Mouse (Mus musculus): ENCODE results near the gene Abhd17c. TPM values are rescaled to one million over a fixed set of nuclear protein-coding genes. Genes with fewer than 3 reads are reported as not detected.
A peak's percentile ranks its signal among the peaks of the same experiment; 100 is the strongest.

Gene Abhd17c
- polyA plus RNA-seq, 1 experiment from 2014 or later = 63.0 TPM

- H3K27me3 ChIP-seq (ENCODE audit: control insufficient read depth, insufficient read depth, low read length) = no peaks in the 10 kb centered on the region
- H3K4me2 ChIP-seq (replicated peaks) = no peak overlapping the region
- ATAC-seq (ENCODE audit: low FRiP score) = no peak
- no peak overlapping the region for H3K9ac ChIP-seq
- no peak overlapping the region for H3K27ac ChIP-seq
- no peaks in the 10 kb centered on the region for H3K4me1 ChIP-seq (replicated peaks; ENCODE audit: control insufficient read depth, insufficient read depth, low read length)
- DNase-seq (ENCODE audit: low spot score) = no peak
- 69% methylated on average over 6 of the region's 6 CpGs for WGBS
- no peak overlapping the region for H3K4me3 ChIP-seq (replicated peaks; ENCODE audit: low read length)
- no peaks in the 10 kb centered on the region for H3K36me3 ChIP-seq (replicated peaks; ENCODE audit: control insufficient read depth, insufficient read depth)
- no peaks in the 10 kb centered on the region for H3K9me3 ChIP-seq (ENCODE audit: control insufficient read depth, low read length)
Measured at GRCm38 (mm10) chr7:84096501-84096900, 55.2 kb downstream of the Abhd17c start.

DNA sequence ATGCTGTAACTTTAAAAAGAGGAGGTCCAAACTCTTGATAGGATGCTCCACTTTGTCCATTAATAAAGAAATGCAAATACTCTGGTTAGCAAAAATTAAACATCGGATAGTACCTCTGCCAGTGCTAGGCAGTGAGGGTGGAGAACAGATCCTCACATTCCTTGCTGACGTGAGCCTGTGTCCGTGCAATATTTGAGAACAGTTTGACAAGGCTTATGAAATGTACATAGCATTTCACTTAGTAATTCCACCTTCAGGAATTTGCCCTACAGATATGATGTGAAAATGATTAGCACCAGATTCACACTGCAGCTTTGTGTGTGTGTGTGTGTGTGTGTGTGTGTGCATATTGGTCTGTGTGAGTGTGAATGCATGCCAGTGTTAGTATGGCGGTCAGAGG, 60.9 kb downstream of the Abhd17c start:
- ATAC-seq (ENCODE audit: low FRiP score) (no peak), DNase-seq (ENCODE audit: low spot score) (no peak)
- 81% methylated on average over 4 of the region's 4 CpGs for WGBS
- peaks cover 4% of the 10 kb centered on the region; the same call in 1 of the 2 replicates for H3K4me1 ChIP-seq (replicated peaks; ENCODE audit: control insufficient read depth, insufficient read depth, low read length)
- no peak overlapping the region for H3K4me2 ChIP-seq (replicated peaks)
- H3K27me3 ChIP-seq (ENCODE audit: control insufficient read depth, insufficient read depth, low read length) = peaks cover 7% of the 10 kb centered on the region; the same call in 1 of the 2 replicates
- no peak overlapping the region for H3K9ac ChIP-seq
- no peaks in the 10 kb centered on the region for H3K36me3 ChIP-seq (replicated peaks; ENCODE audit: control insufficient read depth, insufficient read depth)
- no peak overlapping the region for H3K4me3 ChIP-seq (replicated peaks; ENCODE audit: low read length)
- no peaks in the 10 kb centered on the region for H3K9me3 ChIP-seq (ENCODE audit: control insufficient read depth, low read length)
- H3K27ac ChIP-seq = no peak overlapping the region

DNA sequence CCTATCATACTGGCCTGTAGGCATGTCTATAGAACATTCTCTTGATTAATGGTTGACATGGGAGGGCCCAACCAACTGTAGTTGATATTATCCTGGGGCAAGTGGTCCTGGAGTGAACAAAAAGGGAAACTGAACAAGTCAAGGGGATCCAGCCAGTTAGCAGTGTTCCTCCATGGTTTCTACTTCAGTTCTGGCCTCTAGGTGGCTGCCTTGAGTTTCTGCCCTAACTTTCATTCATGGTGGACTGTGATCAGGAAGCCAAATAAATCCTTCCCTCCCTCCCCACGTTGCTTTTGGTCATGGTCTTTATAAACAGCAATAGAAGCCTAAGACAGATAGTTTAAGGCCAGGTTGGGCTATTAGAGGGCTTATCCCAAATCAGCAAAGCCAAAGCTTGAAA, 61.9 kb downstream of the Abhd17c start:
- DNase-seq (ENCODE audit: low spot score) = no peak
- peaks cover 18% of the 10 kb centered on the region for H3K27me3 ChIP-seq (ENCODE audit: control insufficient read depth, insufficient read depth, low read length)
- no peaks in the 10 kb centered on the region for H3K36me3 ChIP-seq (replicated peaks; ENCODE audit: control insufficient read depth, insufficient read depth)
- H3K9ac ChIP-seq = no peak overlapping the region
- H3K4me2 ChIP-seq (replicated peaks) = no peak overlapping the region
- peaks cover 13% of the 10 kb centered on the region for H3K4me1 ChIP-seq (replicated peaks; ENCODE audit: control insufficient read depth, insufficient read depth, low read length)
- 21% methylated on average over 1 of the region's 1 CpGs for WGBS
- no peak for ATAC-seq (ENCODE audit: low FRiP score)
- H3K27ac ChIP-seq = no peak overlapping the region
- H3K4me3 ChIP-seq (replicated peaks; ENCODE audit: low read length) = no peak overlapping the region
- H3K9me3 ChIP-seq (ENCODE audit: control insufficient read depth, low read length) = no peaks in the 10 kb centered on the region

GRCm38 (mm10) chr7:84088971-84089370, 62.7 kb downstream of the Abhd17c start:
- Histone ChIP-seq H3K4me1 (replicated peaks; ENCODE audit: control insufficient read depth, insufficient read depth, low read length) (peaks cover 13% of the 10 kb centered on the region), H3K36me3 (replicated peaks; ENCODE audit: control insufficient read depth, insufficient read depth) (no peaks in the 10 kb centered on the region), H3K4me2 (replicated peaks) (no peak overlapping the region), H3K9ac (no peak overlapping the region), H3K27ac (no peak overlapping the region), H3K4me3 (replicated peaks; ENCODE audit: low read length) (no peak overlapping the region), H3K27me3 (ENCODE audit: control insufficient read depth, insufficient read depth, low read length) (peaks cover 26% of the 10 kb centered on the region), H3K9me3 (ENCODE audit: control insufficient read depth, low read length) (no peaks in the 10 kb centered on the region)
- WGBS = 23% methylated on average over 4 of the region's 4 CpGs
- DNase-seq (ENCODE audit: low spot score) (peak; percentile 68), ATAC-seq (ENCODE audit: low FRiP score) (no peak)

DNA sequence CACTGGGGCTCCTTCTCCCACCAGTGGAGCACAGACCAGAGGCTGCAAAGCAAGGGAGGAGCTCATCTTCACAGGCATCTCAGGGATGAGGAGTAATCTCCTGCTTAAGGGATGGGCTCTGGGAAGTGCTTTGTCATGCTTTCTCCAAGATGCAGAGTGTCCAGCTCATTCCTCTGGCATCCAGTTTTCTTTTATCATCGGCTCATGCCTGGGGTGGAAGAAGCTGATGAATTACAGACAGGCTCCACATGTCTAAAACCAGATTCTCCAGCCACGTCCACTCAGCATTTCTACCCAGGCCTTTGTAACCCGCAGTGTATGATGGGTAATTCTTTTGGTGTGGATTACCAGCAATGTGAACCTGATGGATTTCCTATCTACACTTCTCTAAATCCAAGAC, 63.5 kb downstream of the Abhd17c start:
- Histone ChIP-seq H3K4me2 (replicated peaks) (no peak overlapping the region), H3K27me3 (ENCODE audit: control insufficient read depth, insufficient read depth, low read length) (peaks cover 31% of the 10 kb centered on the region), H3K36me3 (replicated peaks; ENCODE audit: control insufficient read depth, insufficient read depth) (no peaks in the 10 kb centered on the region), H3K9ac (no peak overlapping the region), H3K27ac (no peak overlapping the region), H3K4me3 (replicated peaks; ENCODE audit: low read length) (no peak overlapping the region), H3K9me3 (ENCODE audit: control insufficient read depth, low read length) (no peaks in the 10 kb centered on the region), H3K4me1 (replicated peaks; ENCODE audit: control insufficient read depth, insufficient read depth, low read length) (peaks cover 13% of the 10 kb centered on the region)
- 84% methylated on average over 3 of the region's 3 CpGs for WGBS
- DNase-seq (ENCODE audit: low spot score) = no peak
- no peak for ATAC-seq (ENCODE audit: low FRiP score)

GRCm38 (mm10) chr7:84086039-84086829, 65.5 kb downstream of the Abhd17c start, which contains the start of gene Cemip:
TSS of gene Cemip (minus strand) at chr7:84086502.
- H3K4me2 ChIP-seq (replicated peaks) = peak within 1 kb of the TSS; percentile 90
- WGBS = under 1% methylated on average over 53 of the region's 54 CpGs
- H3K4me1 ChIP-seq (replicated peaks; ENCODE audit: control insufficient read depth, insufficient read depth, low read length) = peaks cover 13% of the 10 kb centered on the region
- peaks cover 33% of the 10 kb centered on the region for H3K27me3 ChIP-seq (ENCODE audit: control insufficient read depth, insufficient read depth, low read length)
- ATAC-seq (ENCODE audit: low FRiP score) (peak; percentile 87), DNase-seq (ENCODE audit: low spot score) (peak; percentile 80)
- H3K36me3 ChIP-seq (replicated peaks; ENCODE audit: control insufficient read depth, insufficient read depth) = no peaks in the 10 kb centered on the region
- no peak within 1 kb of the TSS for H3K27ac ChIP-seq
- peak within 1 kb of the TSS; percentile 53 for H3K4me3 ChIP-seq (replicated peaks; ENCODE audit: low read length)
- H3K9ac ChIP-seq = peak within 1 kb of the TSS; percentile 50
- H3K9me3 ChIP-seq (ENCODE audit: control insufficient read depth, low read length) = no peaks in the 10 kb centered on the region

- 0 out of 2 replicates have a peak overlapping the region, but pooled peaks have one; percentile 50 for H3K9ac ChIP-seq
- H3K4me3 ChIP-seq (replicated peaks; ENCODE audit: low read length) = peak overlapping the region; percentile 53
- H3K9me3 ChIP-seq (ENCODE audit: control insufficient read depth, low read length) = no peaks in the 10 kb centered on the region
- no peak overlapping the region for H3K27ac ChIP-seq
- peak overlapping the region; percentile 90 for H3K4me2 ChIP-seq (replicated peaks)
- 3% methylated on average over 39 of the region's 39 CpGs for WGBS
- peak; percentile 21; the same call in 1 of the 2 replicates for ATAC-seq (ENCODE audit: low FRiP score)
- peaks cover 13% of the 10 kb centered on the region for H3K4me1 ChIP-seq (replicated peaks; ENCODE audit: control insufficient read depth, insufficient read depth, low read length)
- DNase-seq (ENCODE audit: low spot score) = peak; percentile 39
- peaks cover 33% of the 10 kb centered on the region for H3K27me3 ChIP-seq (ENCODE audit: control insufficient read depth, insufficient read depth, low read length)
- no peaks in the 10 kb centered on the region for H3K36me3 ChIP-seq (replicated peaks; ENCODE audit: control insufficient read depth, insufficient read depth)
Measured at GRCm38 (mm10) chr7:84085049-84085945, 66.4 kb downstream of the Abhd17c start.

DNA sequence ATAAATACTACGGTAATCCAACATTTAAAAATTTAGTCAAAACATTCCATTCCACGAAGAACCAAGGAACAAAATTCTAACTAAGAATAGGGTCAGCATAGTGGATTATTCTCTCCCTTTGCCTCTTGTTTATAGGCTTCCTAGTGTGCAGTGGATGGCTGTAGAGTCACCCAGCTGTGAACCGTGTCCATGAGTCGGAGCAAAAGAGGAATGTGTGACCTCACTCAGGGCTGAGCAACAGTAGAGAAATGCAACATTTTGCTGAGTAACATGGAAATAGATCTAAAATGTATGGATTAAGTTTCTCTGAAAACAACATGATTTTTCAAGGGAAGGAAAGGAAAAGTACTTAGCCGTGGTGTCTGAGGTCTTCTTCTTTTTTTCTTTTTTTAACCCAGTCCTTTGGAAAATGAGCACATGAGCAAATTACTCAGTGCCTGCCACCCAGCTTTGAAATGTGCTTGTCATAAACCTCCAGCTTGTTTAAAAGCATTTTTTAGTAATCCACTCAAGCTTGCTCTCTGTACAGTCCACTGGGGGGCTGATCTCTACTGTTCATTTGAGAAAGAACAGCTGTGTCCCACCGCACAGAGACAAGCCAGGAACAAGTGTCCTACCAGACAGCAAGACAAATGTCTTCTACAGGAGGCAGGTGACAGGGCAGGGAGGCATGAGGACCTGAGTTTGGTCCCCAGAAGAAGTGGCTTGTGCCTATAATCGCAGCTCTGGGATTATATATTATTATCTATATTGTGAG, 74.3 kb downstream of the Abhd17c start:
- no peaks in the 10 kb centered on the region for H3K4me1 ChIP-seq (replicated peaks; ENCODE audit: control insufficient read depth, insufficient read depth, low read length)
- no peaks in the 10 kb centered on the region for H3K36me3 ChIP-seq (replicated peaks; ENCODE audit: control insufficient read depth, insufficient read depth)
- H3K9me3 ChIP-seq (ENCODE audit: control insufficient read depth, low read length) = no peaks in the 10 kb centered on the region
- ATAC-seq (ENCODE audit: low FRiP score) = no peak
- H3K27me3 ChIP-seq (ENCODE audit: control insufficient read depth, insufficient read depth, low read length) = no peaks in the 10 kb centered on the region
- WGBS = 72% methylated on average over 7 of the region's 7 CpGs
- no peak overlapping the region for H3K4me2 ChIP-seq (replicated peaks)
- DNase-seq (ENCODE audit: low spot score) = no peak
- H3K27ac ChIP-seq = no peak overlapping the region
- no peak overlapping the region for H3K4me3 ChIP-seq (replicated peaks; ENCODE audit: low read length)
- H3K9ac ChIP-seq = no peak overlapping the region
